Mouse (Mus musculus): ENCODE measurements around the gene Msrb3. TPM values are rescaled to one million over a fixed set of nuclear protein-coding genes. Genes with fewer than 3 reads are reported as not detected.

Gene Msrb3
- polyA plus RNA-seq, 1 experiment from 2014 or later, result 0.82 TPM

DNA sequence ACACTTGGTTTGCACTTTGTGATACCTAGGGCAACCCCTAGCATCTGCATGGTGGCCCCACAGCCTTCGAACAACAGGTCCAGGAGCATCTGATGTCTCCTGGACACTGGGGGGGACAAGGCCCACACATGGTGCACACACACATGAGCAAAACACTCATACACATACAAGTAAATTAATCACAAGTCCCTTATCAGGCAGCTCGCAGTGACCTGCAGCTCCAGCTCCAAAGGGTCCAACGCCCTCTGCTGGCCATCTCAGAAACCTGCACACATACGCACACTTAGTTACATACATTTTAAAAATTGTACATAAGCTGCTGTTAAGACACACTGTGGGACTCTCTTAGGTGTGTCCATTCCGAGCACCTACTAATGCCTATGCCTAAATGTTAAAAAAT is 17.3 kb upstream of the Msrb3 start:
- H3K27ac ChIP-seq, result no peak overlapping the region
- H3K4me2 ChIP-seq, result no peak overlapping the region
- no peak for ATAC-seq (ENCODE audit: low read depth)
- H3K4me3 ChIP-seq (replicated peaks), result no peak overlapping the region
- WGBS (ENCODE audit: insufficient replicate concordance), result 73% methylated on average over 5 of the region's 5 CpGs
- H3K9me3 ChIP-seq (replicated peaks), result no peaks in the 10 kb centered on the region
- H3K27me3 ChIP-seq, result no peaks in the 10 kb centered on the region
- no peak for DNase-seq
- H3K9ac ChIP-seq, result no peak overlapping the region
- H3K36me3 ChIP-seq, result 0 out of 2 replicates have a peak, but pooled peaks cover 4% of the 10 kb centered on the region
- no peaks in the 10 kb centered on the region for H3K4me1 ChIP-seq (replicated peaks)

DNA sequence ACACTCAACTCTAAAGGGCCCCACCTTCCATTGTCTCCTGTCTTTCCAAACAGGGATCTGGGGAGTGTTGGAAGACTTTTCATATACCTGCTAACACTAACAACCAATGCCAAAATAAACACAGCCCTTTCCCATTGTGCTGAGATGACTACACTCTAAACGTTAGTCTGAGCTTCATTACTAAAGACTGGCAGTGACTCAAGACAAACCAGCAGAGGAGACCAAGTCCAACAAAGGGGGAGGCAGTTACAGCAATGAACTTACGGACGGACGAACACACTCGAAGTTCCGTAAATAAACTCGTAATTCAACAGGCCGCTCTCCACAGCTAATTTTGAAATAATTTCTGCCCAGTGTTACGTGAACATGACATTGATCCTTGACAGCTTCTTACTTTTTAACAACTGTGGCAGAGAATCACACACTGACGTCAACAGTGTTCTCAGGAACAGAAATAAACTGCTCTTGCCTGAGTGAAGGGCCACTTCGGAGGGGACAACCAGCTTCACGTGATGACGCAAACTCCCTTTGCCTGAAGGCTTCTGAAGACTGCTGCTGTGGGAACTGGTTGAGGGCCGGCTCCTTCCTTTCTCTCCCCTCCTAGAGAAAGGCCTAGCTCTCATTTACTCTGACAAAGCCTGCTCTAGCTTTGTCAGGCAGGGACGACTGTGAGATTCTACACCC is 16.2 kb upstream of the Msrb3 start:
- H3K4me2 ChIP-seq, result no peak overlapping the region
- no peak overlapping the region for H3K27ac ChIP-seq
- H3K36me3 ChIP-seq, result no peaks in the 10 kb centered on the region
- ATAC-seq (ENCODE audit: low read depth) (no peak), DNase-seq (no peak)
- WGBS (ENCODE audit: insufficient replicate concordance), result 81% methylated on average over 15 of the region's 15 CpGs
- no peak overlapping the region for H3K4me3 ChIP-seq (replicated peaks)
- no peaks in the 10 kb centered on the region for H3K27me3 ChIP-seq
- H3K4me1 ChIP-seq (replicated peaks), result no peaks in the 10 kb centered on the region
- H3K9ac ChIP-seq, result no peak overlapping the region
- H3K9me3 ChIP-seq (replicated peaks), result no peaks in the 10 kb centered on the region

- Histone ChIP-seq H3K27me3 (no peaks in the 10 kb centered on the region), H3K4me2 (no peak overlapping the region), H3K4me1 (replicated peaks) (no peaks in the 10 kb centered on the region), H3K27ac (no peak overlapping the region), H3K4me3 (replicated peaks) (no peak overlapping the region), H3K36me3 (no peaks in the 10 kb centered on the region), H3K9ac (no peak overlapping the region), H3K9me3 (replicated peaks) (no peaks in the 10 kb centered on the region)
- ATAC-seq (ENCODE audit: low read depth) (no peak), DNase-seq (no peak)
- WGBS (ENCODE audit: insufficient replicate concordance), result 75% methylated on average over 7 of the region's 7 CpGs
Observed at GRCm38 (mm10) chr10:120914286-120914685, 15.4 kb upstream of the Msrb3 start.

- Histone ChIP-seq H3K4me2 (no peak overlapping the region), H3K27me3 (no peaks in the 10 kb centered on the region), H3K27ac (no peak overlapping the region), H3K4me3 (replicated peaks) (no peak overlapping the region), H3K36me3 (no peaks in the 10 kb centered on the region), H3K9me3 (replicated peaks) (no peaks in the 10 kb centered on the region), H3K4me1 (replicated peaks) (no peaks in the 10 kb centered on the region), H3K9ac (no peak overlapping the region)
- ATAC-seq (ENCODE audit: low read depth) (no peak), DNase-seq (no peak)
- WGBS (ENCODE audit: insufficient replicate concordance), result 34% methylated on average over 7 of the region's 7 CpGs
Observed at GRCm38 (mm10) chr10:120913796-120914195, 14.9 kb upstream of the Msrb3 start.

GRCm38 (mm10) chr10:120911971-120912370 is 13.1 kb upstream of the Msrb3 start:
- DNase-seq, result no peak
- WGBS (ENCODE audit: insufficient replicate concordance), result 67% methylated on average over 4 of the region's 4 CpGs
- Histone ChIP-seq H3K4me2 (no peak overlapping the region), H3K4me1 (replicated peaks) (no peaks in the 10 kb centered on the region), H3K4me3 (replicated peaks) (no peak overlapping the region), H3K9ac (no peak overlapping the region), H3K9me3 (replicated peaks) (no peaks in the 10 kb centered on the region), H3K36me3 (no peaks in the 10 kb centered on the region), H3K27ac (no peak overlapping the region), H3K27me3 (no peaks in the 10 kb centered on the region)
- ATAC-seq (ENCODE audit: low read depth), result no peak

- no peak overlapping the region for H3K4me2 ChIP-seq
- WGBS (ENCODE audit: insufficient replicate concordance), result 65% methylated on average over 11 of the region's 11 CpGs
- no peak overlapping the region for H3K27ac ChIP-seq
- DNase-seq (no peak), ATAC-seq (ENCODE audit: low read depth) (no peak)
- H3K4me3 ChIP-seq (replicated peaks), result no peak overlapping the region
- H3K9ac ChIP-seq, result no peak overlapping the region
- H3K36me3 ChIP-seq, result no peaks in the 10 kb centered on the region
- no peaks in the 10 kb centered on the region for H3K9me3 ChIP-seq (replicated peaks)
- no peaks in the 10 kb centered on the region for H3K27me3 ChIP-seq
- H3K4me1 ChIP-seq (replicated peaks), result no peaks in the 10 kb centered on the region
Observed at GRCm38 (mm10) chr10:120908776-120909574, 10.1 kb upstream of the Msrb3 start.

DNA sequence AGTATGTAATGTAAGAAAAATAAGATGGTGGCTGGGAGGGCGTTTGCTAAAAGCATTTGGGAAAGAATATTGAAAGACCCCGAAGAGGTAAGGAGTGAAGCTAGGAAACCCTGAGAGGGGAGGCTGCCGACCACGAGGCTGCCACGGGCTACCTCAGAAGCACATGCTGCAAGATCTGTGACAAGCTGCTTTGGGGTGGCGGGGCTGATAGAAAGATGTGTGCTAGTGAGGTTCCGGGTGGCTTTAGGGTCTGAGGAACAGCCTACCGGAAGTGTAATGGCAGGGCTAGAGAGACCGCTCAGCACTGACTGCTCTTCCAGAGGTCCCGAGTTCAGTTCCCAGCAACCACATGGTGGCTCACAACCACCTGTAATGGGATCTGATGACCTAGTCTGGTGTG is 5.8 kb upstream of the Msrb3 start:
- Histone ChIP-seq H3K4me1 (replicated peaks) (0 out of 2 replicates have a peak, but pooled peaks cover 4% of the 10 kb centered on the region), H3K4me2 (no peak overlapping the region), H3K9ac (no peak overlapping the region), H3K27me3 (peaks cover 10% of the 10 kb centered on the region), H3K9me3 (replicated peaks) (no peaks in the 10 kb centered on the region), H3K27ac (no peak overlapping the region), H3K4me3 (replicated peaks) (no peak overlapping the region), H3K36me3 (no peaks in the 10 kb centered on the region)
- WGBS (ENCODE audit: insufficient replicate concordance), result 54% methylated on average over 10 of the region's 10 CpGs
- ATAC-seq (ENCODE audit: low read depth), result no peak
- no peak for DNase-seq

GRCm38 (mm10) chr10:120903843-120904468 is 5.1 kb upstream of the Msrb3 start:
- ATAC-seq (ENCODE audit: low read depth), result no peak
- 38% methylated on average over 4 of the region's 4 CpGs for WGBS (ENCODE audit: insufficient replicate concordance)
- peak; percentile 32 for DNase-seq

DNA sequence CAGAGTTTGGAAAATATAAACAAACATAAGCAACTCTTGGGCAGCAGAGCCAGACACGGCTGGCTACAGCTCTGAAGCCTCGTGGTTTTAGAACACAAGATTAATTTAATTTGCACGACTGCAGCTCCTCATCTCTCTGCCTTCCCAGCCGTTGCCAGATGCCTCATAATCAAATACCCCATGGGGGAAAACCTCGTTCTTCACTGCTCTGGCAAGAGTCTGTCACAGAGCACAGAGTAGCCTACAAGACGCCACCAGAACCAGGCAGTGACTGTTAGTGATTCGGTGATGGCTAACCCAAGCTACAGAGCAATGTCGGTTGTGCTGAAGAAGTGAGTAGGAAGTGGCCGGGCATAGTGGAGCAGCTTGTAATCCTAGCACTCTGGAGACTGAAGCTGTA is 2.8 kb upstream of the Msrb3 start:
- 59% methylated on average over 9 of the region's 9 CpGs for WGBS (ENCODE audit: insufficient replicate concordance)
- Histone ChIP-seq H3K27ac (no peak overlapping the region), H3K27me3 (peaks cover 36% of the 10 kb centered on the region), H3K9ac (no peak overlapping the region), H3K4me2 (no peak overlapping the region), H3K4me1 (replicated peaks) (peaks cover 18% of the 10 kb centered on the region), H3K9me3 (replicated peaks) (no peaks in the 10 kb centered on the region), H3K36me3 (no peaks in the 10 kb centered on the region), H3K4me3 (replicated peaks) (no peak overlapping the region)
- DNase-seq (no peak), ATAC-seq (ENCODE audit: low read depth) (no peak)

More at GRCm38 (mm10) chr10:120903843-120904468, 5.1 kb upstream of the Msrb3 start:
- no peaks in the 10 kb centered on the region for H3K36me3 ChIP-seq
- no peak overlapping the region for H3K9ac ChIP-seq
- no peak overlapping the region for H3K4me2 ChIP-seq
- no peak overlapping the region for H3K27ac ChIP-seq
- peaks cover 17% of the 10 kb centered on the region for H3K27me3 ChIP-seq
- no peak overlapping the region for H3K4me3 ChIP-seq (replicated peaks)
- no peaks in the 10 kb centered on the region for H3K9me3 ChIP-seq (replicated peaks)
- peaks cover 7% of the 10 kb centered on the region; the same call in 1 of the 2 replicates for H3K4me1 ChIP-seq (replicated peaks)

GRCm38 (mm10) chr10:120900096-120900495 is 1.2 kb upstream of the Msrb3 start:
- DNase-seq (no peak), ATAC-seq (ENCODE audit: low read depth) (no peak)
- Histone ChIP-seq H3K36me3 (no peaks in the 10 kb centered on the region), H3K4me3 (replicated peaks) (no peak overlapping the region), H3K9ac (no peak overlapping the region), H3K9me3 (replicated peaks) (no peaks in the 10 kb centered on the region), H3K4me2 (no peak overlapping the region), H3K4me1 (replicated peaks) (peaks cover 26% of the 10 kb centered on the region), H3K27ac (no peak overlapping the region), H3K27me3 (peaks cover 41% of the 10 kb centered on the region)
- 67% methylated on average over 13 of the region's 13 CpGs for WGBS (ENCODE audit: insufficient replicate concordance)

GRCm38 (mm10) chr10:120898357-120898756 is 544 bp downstream of the Msrb3 start:
- no peak overlapping the region for H3K27ac ChIP-seq
- H3K9ac ChIP-seq, result peak overlapping the region; percentile 52
- no peaks in the 10 kb centered on the region for H3K9me3 ChIP-seq (replicated peaks)
- no peaks in the 10 kb centered on the region for H3K36me3 ChIP-seq
- WGBS (ENCODE audit: insufficient replicate concordance), result under 1% methylated on average over 49 of the region's 49 CpGs
- H3K4me3 ChIP-seq (replicated peaks), result peak overlapping the region; percentile 58
- DNase-seq, result no peak
- peak overlapping the region; percentile 71 for H3K4me2 ChIP-seq
- H3K4me1 ChIP-seq (replicated peaks), result peaks cover 37% of the 10 kb centered on the region
- peaks cover 41% of the 10 kb centered on the region for H3K27me3 ChIP-seq
- ATAC-seq (ENCODE audit: low read depth), result no peak
